Mouse (Mus musculus) left cerebral cortex, postnatal 4 days (tissue): ENCODE measurements at regions not wholly inside any gene's neighbourhood (a gene's known extent, or its start where the extent isn't known, plus 50 kb on each side); places are given as distances from the start of the nearest gene placed in this dataset.
A peak's percentile ranks its signal among the peaks of the same experiment; 100 is the strongest.
"Not testable (repeated sequence)": the region's sequence is repeated elsewhere in the genome, so short reads cannot be mapped to it uniquely, and the experiment has no call there.

ENCODE experiments used
- DNase-seq: peaks from one replicate; pipeline ENCODE4 v3.0.0-alpha.2; 2022
- intact Hi-C: fragments of 180-260 bp; cut with DNase I; formaldehyde crosslinking; loops from one replicate; pipeline ENCODE4 v1.15.1; 2025

DNA sequence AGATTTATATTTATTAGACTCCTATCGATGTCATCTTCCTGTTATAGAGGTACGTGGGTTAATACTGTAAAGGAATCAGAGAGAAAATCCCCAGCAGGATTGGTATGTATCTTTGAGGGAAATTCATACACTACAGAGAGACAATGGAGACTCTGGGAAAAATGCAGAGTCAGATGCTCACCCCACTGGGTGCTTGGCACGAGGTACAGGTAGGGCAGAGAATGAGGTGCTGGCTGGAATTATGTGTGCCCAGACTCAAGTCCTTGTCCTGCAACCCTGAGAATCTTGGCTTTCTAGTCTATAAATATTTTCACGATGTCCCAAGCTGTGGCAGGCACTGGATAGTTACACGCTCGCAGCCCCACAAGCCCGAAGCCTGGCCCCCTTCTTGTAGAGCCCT, 57.8 kb upstream of the Cry1 start:
- no peak for DNase-seq
- intact Hi-C loops = no loop called here

- intact Hi-C loops = no loop called here
- no peak for DNase-seq
These were observed 58.7 kb upstream of the Cry1 start for GRCm38 (mm10) chr10:85243556-85243955.

DNA sequence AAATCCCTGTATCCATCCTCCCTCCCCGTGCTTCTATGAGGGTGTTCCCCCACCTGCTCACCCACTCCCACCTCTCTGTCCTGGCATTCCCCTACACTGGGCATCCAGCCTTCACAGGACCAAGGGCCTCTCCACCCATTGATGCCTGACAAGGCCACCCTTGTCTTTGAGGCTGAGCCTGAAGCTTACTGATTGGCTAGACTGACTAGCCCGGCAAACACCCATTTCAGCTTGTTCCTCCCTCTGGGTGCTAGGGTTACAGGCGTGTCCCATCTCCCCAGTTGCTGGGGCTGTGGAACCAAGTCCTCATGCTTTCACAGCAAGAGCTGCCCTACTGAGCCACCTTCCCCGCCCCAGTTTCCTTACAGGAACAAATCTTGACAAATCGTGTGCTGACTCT, 80.9 kb upstream of the Cry1 start:
- no peak for DNase-seq
- intact Hi-C loops = no loop called here

DNA sequence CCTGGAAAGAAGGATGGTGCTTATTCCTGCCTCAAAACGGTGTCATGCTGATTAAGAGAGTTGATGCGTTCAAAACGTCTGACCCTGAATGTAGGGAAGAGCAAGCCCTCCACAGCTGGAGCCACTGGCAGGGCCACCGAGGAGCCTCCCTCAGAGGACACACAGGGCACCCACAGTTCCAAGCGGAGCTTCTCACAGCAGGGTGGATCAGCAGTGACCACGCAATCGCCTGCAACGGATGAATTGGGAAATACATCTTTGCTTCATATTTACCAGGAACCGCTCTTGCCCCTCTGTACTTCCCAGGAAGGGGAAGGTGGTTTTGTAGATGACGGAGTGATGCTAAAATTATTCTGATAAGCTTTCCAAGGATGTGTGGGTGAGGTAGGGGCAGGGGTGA, 81.3 kb upstream of the Cry1 start:
- intact Hi-C loops = no loop called here
- DNase-seq = no peak

DNA sequence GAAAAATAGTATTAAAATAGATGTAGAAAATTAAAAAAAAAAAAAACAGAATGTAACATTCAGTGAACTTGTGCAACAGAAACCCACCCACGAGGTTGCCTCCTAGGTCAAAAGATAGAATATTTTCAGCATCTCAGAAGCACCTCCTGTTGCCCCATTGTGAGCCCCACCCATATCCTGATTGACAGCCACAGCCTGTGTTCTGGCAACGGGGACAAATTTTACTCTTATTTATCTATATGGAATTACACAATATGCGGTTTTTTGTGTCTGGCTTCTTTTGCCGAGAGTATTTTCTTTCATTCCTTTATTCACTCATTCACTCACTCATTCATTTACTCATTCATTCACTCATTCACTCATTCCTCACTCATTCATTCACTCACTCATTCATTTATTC, 81.9 kb upstream of the Cry1 start:
- intact Hi-C loops = no loop called here
- no peak for DNase-seq

GRCm38 (mm10) chr10:85270209-85270608, 85.3 kb upstream of the Cry1 start:
- no peak for DNase-seq
- intact Hi-C loops = no loop called here

GRCm38 (mm10) chr10:85276793-85277192, 91.9 kb upstream of the Cry1 start:
- no peak for DNase-seq
- intact Hi-C loops = no loop called here

DNA sequence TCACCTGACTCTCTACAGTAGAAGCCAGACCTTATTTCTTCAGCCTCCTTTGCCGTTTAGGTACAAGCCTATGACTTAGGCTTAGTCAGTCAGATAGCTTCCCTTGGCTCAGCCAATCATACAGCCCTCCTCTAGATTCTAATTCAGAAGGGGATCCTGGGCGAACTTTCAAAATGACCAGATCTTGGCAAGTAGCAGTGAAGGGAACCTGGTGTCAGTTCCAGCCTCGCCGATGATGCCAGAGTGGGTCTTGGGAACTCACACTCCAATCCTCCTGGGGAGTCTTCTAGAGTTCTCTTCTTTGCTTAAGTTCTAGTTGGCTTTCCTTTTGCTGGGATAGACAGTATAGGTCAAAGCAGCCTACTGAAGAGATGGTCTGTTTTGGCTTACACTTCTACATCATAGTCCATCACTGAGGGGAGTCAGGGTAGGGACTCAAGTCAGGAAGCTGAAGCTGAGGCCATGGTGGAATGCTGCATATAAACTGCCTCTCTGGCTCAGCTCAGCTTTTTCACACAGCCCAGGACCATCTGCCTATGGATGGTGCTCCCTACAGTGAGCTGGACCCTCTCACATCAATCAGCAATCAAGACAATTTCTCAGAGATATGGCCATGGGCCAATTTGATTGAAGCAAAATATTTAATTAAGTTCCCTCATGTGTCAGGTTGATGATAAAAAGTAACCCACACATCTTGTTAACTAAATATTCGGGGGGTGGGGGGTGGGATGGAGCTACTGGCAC, 94.7 kb upstream of the Btbd11 start:
- intact Hi-C loops = no loop called here
- peak; percentile 24 for DNase-seq

DNA sequence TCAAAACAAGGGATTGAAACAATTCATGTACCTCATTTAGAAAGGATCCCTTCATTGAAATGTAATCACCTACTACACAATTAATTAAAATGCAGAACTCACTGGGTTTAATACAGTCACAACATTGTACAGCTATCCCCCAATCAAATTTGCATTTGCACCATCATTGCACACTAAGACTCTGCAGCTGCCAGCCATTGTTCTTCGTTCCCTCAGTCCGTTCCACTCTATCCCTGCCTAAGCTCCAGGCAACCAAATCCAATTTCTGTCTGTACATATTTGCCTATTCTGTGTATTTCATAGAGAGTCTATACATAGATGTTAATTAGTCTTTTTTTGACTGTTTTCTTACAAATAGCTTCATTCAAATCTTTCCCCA, 94.1 kb upstream of the Btbd11 start:
- intact Hi-C loops = no loop called here
- DNase-seq = no peak

GRCm38 (mm10) chr10:85293071-85293783, 93.4 kb upstream of the Btbd11 start:
- intact Hi-C loops = no loop called here
- DNase-seq = no peak

DNA sequence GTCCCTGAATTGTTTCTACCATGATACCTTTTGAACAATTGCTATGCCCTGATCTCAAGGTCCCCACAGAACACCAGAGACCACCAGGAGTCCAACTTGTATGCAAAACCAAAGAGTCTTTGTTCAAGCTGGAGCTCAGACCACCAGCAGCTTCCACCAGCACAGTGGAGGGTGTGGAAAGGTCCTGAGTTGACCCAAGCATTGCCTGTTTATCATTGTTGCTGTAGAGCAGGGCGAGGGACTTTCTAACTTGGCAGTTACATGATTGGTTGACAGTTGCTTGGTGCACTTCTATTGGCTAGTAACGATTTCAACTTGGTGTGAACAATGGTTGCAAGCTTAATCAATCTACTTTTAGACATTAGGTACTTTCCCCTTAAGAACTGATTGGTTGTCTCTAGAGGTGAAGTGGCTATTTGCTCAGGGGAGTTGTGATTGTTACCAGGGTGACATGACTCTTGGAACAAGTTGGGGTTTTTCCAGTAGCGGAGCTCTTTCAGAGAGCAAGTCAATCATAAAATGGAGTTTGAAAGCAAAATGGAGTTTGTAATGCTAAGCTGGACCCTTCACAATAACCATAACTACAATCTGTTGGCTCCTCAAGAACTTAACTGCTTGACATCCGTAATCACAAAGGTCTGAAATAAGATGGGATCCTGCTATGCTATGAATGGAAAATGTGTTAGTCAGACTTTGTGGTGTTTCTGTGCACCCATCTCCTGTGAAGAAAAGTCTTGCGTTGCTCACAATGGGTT, 91.3 kb upstream of the Btbd11 start:
- intact Hi-C loops = no loop called here

GRCm38 (mm10) chr10:85311781-85312180, 74.8 kb upstream of the Btbd11 start:
- DNase-seq = no peak
- intact Hi-C loops = no loop called here

More for the DNA sequence above, 91.3 kb upstream of the Btbd11 start:
- no peak for DNase-seq

DNA sequence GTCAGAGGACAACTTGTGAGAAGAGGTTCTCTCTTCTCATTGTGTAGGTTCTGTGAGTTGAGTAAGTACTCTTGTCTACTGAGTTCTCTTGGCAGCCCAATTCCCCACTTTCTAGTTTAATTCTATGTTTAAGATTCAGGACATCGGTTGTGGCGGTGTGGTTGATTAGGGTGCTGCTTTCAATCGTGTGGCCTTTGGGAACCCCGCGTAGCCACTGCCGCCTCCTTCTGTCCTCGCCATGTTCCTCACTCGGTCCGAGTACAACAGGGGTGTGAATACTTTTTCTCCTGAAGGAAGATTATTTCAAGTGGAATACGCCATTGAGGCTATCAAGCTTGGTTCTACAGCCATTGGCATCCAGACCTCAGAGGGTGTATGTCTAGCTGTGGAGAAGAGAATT, 73.3 kb upstream of the Btbd11 start:
- not testable (repeated sequence) for DNase-seq

DNA sequence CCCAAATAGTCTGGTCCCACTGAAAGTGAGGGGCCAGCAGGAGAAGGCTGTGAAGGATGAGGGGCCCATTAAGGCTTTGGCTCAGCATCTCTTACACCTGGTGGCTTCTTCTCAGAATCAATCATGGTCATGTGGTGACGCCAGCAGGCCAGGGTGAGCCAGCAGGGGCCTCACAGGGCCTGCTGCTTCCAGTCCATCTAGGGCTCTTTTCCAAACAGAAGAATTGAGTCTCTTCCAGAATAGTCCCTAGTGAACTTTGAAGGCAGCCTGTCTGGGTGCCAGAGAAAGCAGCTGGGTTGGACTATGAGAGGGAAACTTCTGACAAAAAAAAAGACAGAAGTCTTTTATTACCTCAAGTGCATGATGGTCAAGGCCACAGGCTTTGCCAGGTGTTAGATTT, 65.6 kb upstream of the Btbd11 start:
- DNase-seq = peak; percentile 69
- intact Hi-C loops = no loop called here

More for the DNA sequence above, 73.3 kb upstream of the Btbd11 start:
- intact Hi-C loops = not testable (repeated sequence)

DNA sequence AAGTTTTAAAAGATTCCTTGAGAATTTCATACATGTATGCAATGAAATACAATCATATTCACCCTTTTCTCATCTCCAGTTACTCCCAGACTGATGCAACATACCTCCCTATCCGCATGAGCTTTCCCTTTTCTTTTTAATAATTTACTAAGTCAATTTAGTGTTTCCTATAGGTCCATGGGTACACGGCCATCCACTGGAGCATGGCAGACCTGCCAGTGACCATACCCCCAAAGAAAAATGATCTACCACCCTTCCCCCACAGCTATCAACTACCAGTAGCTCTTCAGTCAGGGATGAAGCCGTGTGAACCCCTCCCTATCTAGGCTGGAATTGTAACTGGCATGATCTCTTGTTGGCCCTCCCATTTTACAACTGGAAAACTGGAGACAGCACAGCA, 64.3 kb upstream of the Btbd11 start:
- DNase-seq = no peak
- intact Hi-C loops = no loop called here

DNA sequence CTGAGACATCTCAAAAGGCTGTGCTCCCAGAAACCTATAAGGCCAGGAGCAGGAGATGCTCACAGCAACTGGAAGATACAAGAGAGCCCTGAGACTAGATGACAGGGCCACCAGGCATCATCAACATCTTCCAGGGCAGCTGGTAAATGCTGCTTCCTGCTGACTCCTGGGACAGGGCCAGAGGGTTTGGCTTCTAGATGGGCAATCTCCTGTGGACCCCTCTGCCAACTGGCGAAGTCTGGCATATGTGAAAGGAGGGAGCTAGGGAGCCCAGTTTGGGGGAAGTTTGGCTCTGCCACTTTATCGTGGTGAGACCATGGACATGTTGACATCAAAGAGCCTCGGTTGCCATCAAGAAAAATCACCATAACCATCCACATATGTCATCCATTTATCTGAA, 57.2 kb upstream of the Btbd11 start:
- peak; percentile 95 for DNase-seq
- intact Hi-C loops = no loop called here

- intact Hi-C loops = no loop called here
- peak; percentile 68 for DNase-seq
These were observed 55.5 kb upstream of the Btbd11 start for GRCm38 (mm10) chr10:85330938-85331691.
